In the genomic region with DNA sequence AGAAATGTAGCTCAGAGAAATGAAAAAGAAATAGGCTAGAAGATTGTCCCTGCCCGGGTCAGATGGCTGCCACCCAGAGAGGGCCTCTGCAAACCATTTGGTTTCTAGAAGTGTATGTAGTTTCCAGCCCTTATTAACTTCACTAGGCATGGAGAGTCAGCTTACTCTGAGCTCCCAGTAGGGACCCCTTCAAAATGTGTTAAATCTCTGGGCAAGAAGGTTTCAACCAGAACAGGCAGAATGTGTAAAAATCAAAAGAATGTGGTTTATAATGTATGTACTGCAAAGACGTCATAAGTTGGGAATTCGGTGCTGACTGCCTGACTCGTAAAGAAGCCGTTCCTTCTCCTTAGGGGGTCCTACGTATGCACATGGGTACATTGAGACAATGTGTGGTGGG, we compare ENCODE assay signal across 21 mouse cellular contexts.
"Had no signal": no experiment of that assay in that cellular context is flagged by ENCODE, and none has a peak within 500 bp of the region (broad histone marks: within the 10 kb centered on the region; RNA-seq: fewer than 3 reads in every experiment).

No protein-coding gene starts in this region.

- ATAC-seq: intestine, postnatal 0 days; liver, embryonic 12.5 days had no signal

- H3K4me2 ChIP-seq: liver, embryonic 12.5 days; liver, embryonic 15.5 days had no signal

- H3K9me3 ChIP-seq: kidney, embryonic 15.5 days; liver, embryonic 12.5 days; liver, embryonic 15.5 days; midbrain, embryonic 12.5 days; midbrain, embryonic 15.5 days; neural tube, embryonic 12.5 days; neural tube, embryonic 15.5 days had no signal

- DNase-seq: kidney, adult 8-10 months; kidney, postnatal 10 days; kidney, postnatal 36 days; layer of hippocampus, postnatal 36 days; liver; lung, adult 2 months; lung, postnatal 14 days; lung, postnatal 4 days; retina, postnatal 1 day; right cerebral cortex, postnatal 25 days; spleen, adult 18-20 months; thymus, adult 18-20 months; thymus, postnatal 36 days had no signal

- H3K4me3 ChIP-seq: liver, embryonic 12.5 days; liver, embryonic 15.5 days; neural tube, embryonic 12.5 days had no signal

- H3K36me3 ChIP-seq: kidney, embryonic 15.5 days; liver, embryonic 12.5 days; liver, embryonic 15.5 days; midbrain, embryonic 12.5 days; midbrain, embryonic 15.5 days; neural tube, embryonic 12.5 days; neural tube, embryonic 15.5 days had no signal

- H3K4me1 ChIP-seq: liver, embryonic 12.5 days; liver, embryonic 15.5 days had no signal

- H3K9ac ChIP-seq: kidney, embryonic 15.5 days; liver, embryonic 12.5 days; liver, embryonic 15.5 days; midbrain, embryonic 12.5 days; midbrain, embryonic 15.5 days; neural tube, embryonic 12.5 days; neural tube, embryonic 15.5 days had no signal

- H3K27ac ChIP-seq: kidney, embryonic 15.5 days; liver, embryonic 12.5 days; liver, embryonic 15.5 days; midbrain, embryonic 12.5 days; midbrain, embryonic 15.5 days; neural tube, embryonic 12.5 days; neural tube, embryonic 15.5 days had no signal
